Mouse (Mus musculus) myocyte (in vitro differentiated cells): ENCODE data around the gene Arhgap8. TPM values are rescaled to one million over a fixed set of nuclear protein-coding genes. Genes with fewer than 3 reads are reported as not detected.

Experiments
- H3K27me3 ChIP-seq: one replicate; pipeline ENCODE4 v1.6.1; 2011; ENCODE audit not compliant: control insufficient read depth, insufficient read depth, insufficient read length
- H3K36me3 ChIP-seq: one replicate; pipeline ENCODE4 v1.6.1; 2011; ENCODE audit not compliant: control insufficient read depth, insufficient read depth
- H3K4me2 ChIP-seq: one replicate; pipeline ENCODE4 v1.6.1; 2011; ENCODE audit warnings: low read depth, control low read depth
- H3K4me3 ChIP-seq: one replicate; pipeline ENCODE4 v1.5.1; 2011; ENCODE audit warnings: mild to moderate bottlenecking, control low read depth, moderate library complexity
- H3K79me2 ChIP-seq: one replicate; pipeline ENCODE4 v1.6.1; 2011; ENCODE audit not compliant: control insufficient read depth, insufficient read depth
- H3ac ChIP-seq: one replicate; pipeline ENCODE4 v1.6.1; 2011; ENCODE audit not compliant: control insufficient read depth, insufficient read length
- CEBPB ChIP-seq: IDR thresholded peaks from 2 replicates; pipeline ENCODE4 v1.6.1; 2011; ENCODE audit warnings: mild to moderate bottlenecking, moderate library complexity; ENCODE audit not compliant: poor library complexity, insufficient read depth, severe bottlenecking
- E2F4 ChIP-seq: IDR thresholded peaks from one replicate; pipeline ENCODE4 v1.6.1; 2011; ENCODE audit warnings: mild to moderate bottlenecking, control low read depth, moderate library complexity; ENCODE audit not compliant: insufficient read depth
- MAX ChIP-seq: IDR thresholded peaks from one replicate; pipeline ENCODE4 v1.6.1; 2011; ENCODE audit warnings: low read depth, mild to moderate bottlenecking, control low read depth
- MYOD1 ChIP-seq, 3 experiments: IDR thresholded peaks; one replicate each; pipeline ENCODE4 v1.6.1; 2011; ENCODE audit warnings: control low read depth in 2 of 3, low read depth in 2 of 3, mild to moderate bottlenecking in 2 of 3, moderate library complexity in 1 of 3; ENCODE audit not compliant: insufficient read length in 2 of 3, control insufficient read depth in 1 of 3
- MYOG ChIP-seq, 3 experiments: IDR thresholded peaks; one replicate each; pipeline ENCODE4 v1.6.1; 2011; ENCODE audit warnings: control low read depth in 2 of 3, low read depth in 2 of 3, mild to moderate bottlenecking in 2 of 3; ENCODE audit not compliant: insufficient read length in 2 of 3, control insufficient read depth in 1 of 3, insufficient read depth in 1 of 3
- POLR2A ChIP-seq: IDR thresholded peaks from one replicate; pipeline ENCODE4 v1.6.1; 2011; ENCODE audit warnings: low read depth, mild to moderate bottlenecking, control low read depth, moderate library complexity; ENCODE audit not compliant: insufficient read length
- POLR2AphosphoS2 ChIP-seq: IDR thresholded peaks from one replicate; pipeline ENCODE4 v1.6.1; 2011; ENCODE audit warnings: low read depth, control low read depth; ENCODE audit not compliant: insufficient read length
- REST ChIP-seq: IDR thresholded peaks from one replicate; pipeline ENCODE4 v1.6.1; 2011; ENCODE audit warnings: mild to moderate bottlenecking, control low read depth, moderate library complexity; ENCODE audit not compliant: insufficient read depth, insufficient read length
- SRF ChIP-seq: IDR thresholded peaks from one replicate; pipeline ENCODE4 v1.6.1; 2011; ENCODE audit warnings: low read depth; ENCODE audit not compliant: control insufficient read depth, insufficient read length
- TCF12 ChIP-seq: IDR thresholded peaks from one replicate; pipeline ENCODE4 v1.6.1; 2011; ENCODE audit warnings: mild to moderate bottlenecking, control low read depth; ENCODE audit not compliant: poor library complexity, insufficient read depth, severe bottlenecking
- TCF3 ChIP-seq: IDR thresholded peaks from one replicate; pipeline ENCODE4 v1.6.1; 2011; ENCODE audit warnings: low read depth, control low read depth; ENCODE audit not compliant: insufficient read length
- USF1 ChIP-seq: IDR thresholded peaks from one replicate; pipeline ENCODE4 v1.6.1; 2011; ENCODE audit warnings: low read depth, mild to moderate bottlenecking, control low read depth, moderate library complexity
- polyA plus RNA-seq: library from polyadenylated mRNA; unstranded; fragments of >200 nt; fragmentation: generic; extraction: Trizol; gene quantifications from one replicate; pipeline ENCODE4 v1.2.1, GENCODE M21; 2012; ENCODE audit warnings: missing spikeins

Arhgap8 gene
- polyA plus RNA-seq, 1 experiment = not detected

GRCm38 (mm10) chr15:84692645-84693044 is 27.2 kb upstream of the Arhgap8 start:
- no peak for TF ChIP-seq TCF12
- TF ChIP-seq CEBPB = no peak
- Histone ChIP-seq H3K4me3 (no peak overlapping the region), H3K27me3 (no peaks in the 10 kb centered on the region), H3ac (no peak overlapping the region), H3K79me2 (no peaks in the 10 kb centered on the region), H3K4me2 (no peak overlapping the region), H3K36me3 (no peaks in the 10 kb centered on the region)

- Histone ChIP-seq H3K4me3 (no peak overlapping the region), H3K79me2 (no peaks in the 10 kb centered on the region), H3K36me3 (peaks cover 6% of the 10 kb centered on the region), H3K4me2 (no peak overlapping the region), H3K27me3 (no peaks in the 10 kb centered on the region), H3ac (no peak overlapping the region)
- TF ChIP-seq MAX (no peak), E2F4 (no peak), TCF3 (no peak), USF1 (no peak), TCF12 (no peak), MYOG (IDR thresholded peaks at IDR 0.05; ENCODE audit: control insufficient read depth in 1 of 3, insufficient read depth in 1 of 3, insufficient read length in 2 of 3, low read depth in 2 of 3) (no peak), SRF (no peak), MYOD1 (IDR thresholded peaks at IDR 0.05; ENCODE audit: control insufficient read depth in 1 of 3, insufficient read length in 2 of 3, low read depth in 2 of 3) (no peak), CEBPB (no peak), REST (no peak), POLR2A (no peak), POLR2AphosphoS2 (no peak)
Observed at GRCm38 (mm10) chr15:84696021-84696420, 23.8 kb upstream of the Arhgap8 start.

DNA sequence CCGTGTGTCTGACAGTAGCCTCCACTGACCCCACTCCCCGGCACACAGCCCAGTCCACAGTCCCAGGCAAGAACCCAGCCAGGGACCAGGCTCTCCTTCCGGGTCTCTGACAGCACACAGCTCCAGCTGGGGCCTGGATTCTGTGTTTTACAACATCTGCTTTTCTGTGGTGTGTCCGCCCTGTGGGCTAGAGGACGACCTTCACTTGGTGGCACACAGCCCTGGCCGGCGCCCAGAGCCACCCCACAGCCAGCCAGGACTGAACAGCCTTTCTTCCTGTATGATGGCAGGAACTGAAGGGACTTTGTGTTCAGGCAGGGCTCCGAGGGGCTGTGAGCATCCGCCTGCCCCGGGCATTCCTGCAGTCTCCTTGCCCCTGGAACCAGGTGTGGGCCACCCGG is 22.2 kb upstream of the Arhgap8 start:
- peaks cover 6% of the 10 kb centered on the region for H3K36me3 ChIP-seq
- TF ChIP-seq TCF3 (no peak), MYOD1 (IDR thresholded peaks at IDR 0.05; ENCODE audit: control insufficient read depth in 1 of 3, insufficient read length in 2 of 3, low read depth in 2 of 3) (no peak), USF1 (no peak), MYOG (IDR thresholded peaks at IDR 0.05; ENCODE audit: control insufficient read depth in 1 of 3, insufficient read depth in 1 of 3, insufficient read length in 2 of 3, low read depth in 2 of 3) (no peak), POLR2AphosphoS2 (no peak), MAX (no peak), TCF12 (no peak), CEBPB (no peak), E2F4 (no peak), REST (no peak), POLR2A (no peak), SRF (no peak)

GRCm38 (mm10) chr15:84698189-84698588 is 21.7 kb upstream of the Arhgap8 start:
- H3K4me3 ChIP-seq = no peak overlapping the region
- H3K27me3 ChIP-seq = no peaks in the 10 kb centered on the region
- H3K36me3 ChIP-seq = peaks cover 6% of the 10 kb centered on the region
- TF ChIP-seq E2F4 (no peak), POLR2AphosphoS2 (no peak), MAX (no peak), TCF3 (no peak), SRF (no peak), MYOD1 (IDR thresholded peaks at IDR 0.05; ENCODE audit: control insufficient read depth in 1 of 3, insufficient read length in 2 of 3, low read depth in 2 of 3) (no peak), REST (no peak), MYOG (IDR thresholded peaks at IDR 0.05; ENCODE audit: control insufficient read depth in 1 of 3, insufficient read depth in 1 of 3, insufficient read length in 2 of 3, low read depth in 2 of 3) (no peak), POLR2A (no peak), TCF12 (no peak), CEBPB (no peak), USF1 (no peak)
- no peak overlapping the region for H3K4me2 ChIP-seq
- H3ac ChIP-seq = no peak overlapping the region
- no peaks in the 10 kb centered on the region for H3K79me2 ChIP-seq

More for the DNA sequence above, 22.2 kb upstream of the Arhgap8 start:
- Histone ChIP-seq H3K4me2 (no peak overlapping the region), H3K79me2 (no peaks in the 10 kb centered on the region), H3ac (no peak overlapping the region), H3K27me3 (no peaks in the 10 kb centered on the region), H3K4me3 (no peak overlapping the region)

- peaks cover 6% of the 10 kb centered on the region for H3K36me3 ChIP-seq
- H3K4me2 ChIP-seq = no peak overlapping the region
- no peak overlapping the region for H3ac ChIP-seq
- no peaks in the 10 kb centered on the region for H3K27me3 ChIP-seq
- H3K79me2 ChIP-seq = no peaks in the 10 kb centered on the region
- H3K4me3 ChIP-seq = no peak overlapping the region
- TF ChIP-seq POLR2AphosphoS2 = no peak
- no peak for TF ChIP-seq TCF12
- TF ChIP-seq MYOG (IDR thresholded peaks at IDR 0.05; ENCODE audit: control insufficient read depth in 1 of 3, insufficient read depth in 1 of 3, insufficient read length in 2 of 3, low read depth in 2 of 3) = no peak
- TF ChIP-seq POLR2A = no peak
- no peak for TF ChIP-seq TCF3
- no peak for TF ChIP-seq MAX
- no peak for TF ChIP-seq REST
- TF ChIP-seq SRF = no peak
- TF ChIP-seq USF1 = no peak
- TF ChIP-seq CEBPB = no peak
- no peak for TF ChIP-seq MYOD1 (IDR thresholded peaks at IDR 0.05; ENCODE audit: control insufficient read depth in 1 of 3, insufficient read length in 2 of 3, low read depth in 2 of 3)
- no peak for TF ChIP-seq E2F4
Observed at GRCm38 (mm10) chr15:84700147-84700794, 19.6 kb upstream of the Arhgap8 start.
